Mouse (Mus musculus) limb, embryonic 11.5 days (tissue): ENCODE measurements around the gene Ccdc78. TPM values are rescaled to one million over a fixed set of nuclear protein-coding genes. Genes with fewer than 3 reads are reported as not detected.

Experiments
- ATAC-seq: fragments of 200-750 bp; cut with Nextera tagmentation; 2 replicates; pipeline ENCODE4 v1.8.0; 2017; ENCODE audit warnings: low read depth; ENCODE audit not compliant: insufficient number of reproducible peaks, low FRiP score, low TSS enrichment
- DNase-seq: peaks from one replicate; pipeline ENCODE4 v3.0.0-alpha.2; 2015; ENCODE audit warnings: low spot score
- H3K27ac ChIP-seq: fragments of 300-500 bp; sonication (generic); replicated peaks from 2 replicates; pipeline ENCODE4 v1.5.1; 2014; ENCODE audit warnings: low read depth, mild to moderate bottlenecking, low read length
- H3K27me3 ChIP-seq: fragments of 300-500 bp; sonication (generic); 2 replicates; pipeline ENCODE4 v1.6.1; 2014; ENCODE audit warnings: mild to moderate bottlenecking, low read length, mixed read lengths; ENCODE audit not compliant: control insufficient read depth, insufficient read depth
- H3K36me3 ChIP-seq: fragments of 300-500 bp; sonication (generic); 2 replicates; pipeline ENCODE4 v1.6.1; 2014; ENCODE audit warnings: mild to moderate bottlenecking, low read length, moderate library complexity, mixed read lengths; ENCODE audit not compliant: control insufficient read depth, insufficient read depth
- H3K4me1 ChIP-seq: fragments of 300-500 bp; sonication (generic); 2 replicates; pipeline ENCODE4 v1.6.1; 2014; ENCODE audit warnings: low read length, mixed read lengths; ENCODE audit not compliant: control insufficient read depth, insufficient read depth
- H3K4me2 ChIP-seq: fragments of 300-500 bp; sonication (generic); 2 replicates; pipeline ENCODE4 v1.6.1; 2014; ENCODE audit warnings: low read depth, mild to moderate bottlenecking, moderate library complexity; ENCODE audit not compliant: severe bottlenecking
- H3K4me3 ChIP-seq: fragments of 300-500 bp; sonication (generic); 2 replicates; pipeline ENCODE4 v1.5.1; 2014; ENCODE audit warnings: low read depth, low read length
- H3K9ac ChIP-seq: fragments of 300-500 bp; sonication (generic); 2 replicates; pipeline ENCODE4 v1.6.1; 2014; ENCODE audit warnings: mild to moderate bottlenecking, low read length
- H3K9me3 ChIP-seq: fragments of 300-500 bp; sonication (generic); 2 replicates; pipeline ENCODE4 v1.6.1; 2016; ENCODE audit warnings: low read length; ENCODE audit not compliant: control insufficient read depth
- WGBS: fragments of 180-500 bp; shearing (Covaris S2); extraction: QIAGEN DNeasy Blood & Tissue Kit; methylation state at CpG from one replicate; pipeline ENCODE4 v1.1.7; 2014; 5-methylcytosine and 5-hydroxymethylcytosine counted together
- polyA plus RNA-seq: library from polyadenylated mRNA; unstranded; fragments of >200 nt; fragmentation: Nextera tagmentation; extraction: Ambion mirVana; gene quantifications from 2 replicates; pipeline ENCODE4 v1.2.1, GENCODE M21; 2014

Gene Ccdc78
- polyA plus RNA-seq, 1 experiment from 2014 or later, result 0.11 TPM

GRCm38 (mm10) chr17:25825311-25825710, 38.9 kb downstream of the Ccdc78 start:
- WGBS, result 88% methylated on average over 6 of the region's 6 CpGs
- Histone ChIP-seq H3K4me3 (no peak overlapping the region), H3K9me3 (no peaks in the 10 kb centered on the region), H3K4me2 (no peak overlapping the region), H3K27me3 (peaks cover 5% of the 10 kb centered on the region), H3K36me3 (peaks cover 5% of the 10 kb centered on the region; the same call in 1 of the 2 replicates), H3K9ac (no peak overlapping the region), H3K27ac (no peak overlapping the region), H3K4me1 (peaks cover 23% of the 10 kb centered on the region)
- DNase-seq (no peak), ATAC-seq (no peak)

- no peak overlapping the region for H3K27ac ChIP-seq
- peaks cover 23% of the 10 kb centered on the region for H3K4me1 ChIP-seq
- ATAC-seq (no peak), DNase-seq (no peak)
- H3K4me3 ChIP-seq, result no peak overlapping the region
- H3K9me3 ChIP-seq, result no peaks in the 10 kb centered on the region
- H3K4me2 ChIP-seq, result no peak overlapping the region
- H3K36me3 ChIP-seq, result peaks cover 13% of the 10 kb centered on the region
- no peaks in the 10 kb centered on the region for H3K27me3 ChIP-seq
- 93% methylated on average over 27 of the region's 27 CpGs for WGBS
- no peak overlapping the region for H3K9ac ChIP-seq
Measured at GRCm38 (mm10) chr17:25825984-25826570, 39.7 kb downstream of the Ccdc78 start.

GRCm38 (mm10) chr17:25827011-25827410, 40.6 kb downstream of the Ccdc78 start:
- DNase-seq (no peak), ATAC-seq (no peak)
- H3K9ac ChIP-seq, result no peak overlapping the region
- no peak overlapping the region for H3K4me3 ChIP-seq
- no peaks in the 10 kb centered on the region for H3K9me3 ChIP-seq
- WGBS, result 92% methylated on average over 13 of the region's 13 CpGs
- H3K4me1 ChIP-seq, result peaks cover 32% of the 10 kb centered on the region
- no peak overlapping the region for H3K27ac ChIP-seq
- no peaks in the 10 kb centered on the region for H3K27me3 ChIP-seq
- peaks cover 17% of the 10 kb centered on the region for H3K36me3 ChIP-seq
- H3K4me2 ChIP-seq, result no peak overlapping the region

- Histone ChIP-seq H3K27ac (no peak overlapping the region), H3K27me3 (no peaks in the 10 kb centered on the region), H3K9me3 (no peaks in the 10 kb centered on the region), H3K9ac (no peak overlapping the region), H3K4me1 (peaks cover 34% of the 10 kb centered on the region), H3K4me2 (no peak overlapping the region), H3K36me3 (peaks cover 17% of the 10 kb centered on the region), H3K4me3 (peak overlapping the region; percentile 48; the same call in 1 of the 2 replicates)
- 93% methylated on average over 21 of the region's 22 CpGs for WGBS
- DNase-seq (no peak), ATAC-seq (no peak)
Measured at GRCm38 (mm10) chr17:25827546-25828222, 41.3 kb downstream of the Ccdc78 start.

GRCm38 (mm10) chr17:25828223-25828594, 41.8 kb downstream of the Ccdc78 start:
- Histone ChIP-seq H3K4me1 (peaks cover 34% of the 10 kb centered on the region), H3K4me2 (peak overlapping the region; percentile 85), H3K36me3 (peaks cover 17% of the 10 kb centered on the region), H3K27ac (0 out of 2 replicates have a peak overlapping the region, but pooled peaks have one; percentile 18), H3K9me3 (no peaks in the 10 kb centered on the region), H3K9ac (peak overlapping the region; percentile 71; the same call in 1 of the 2 replicates), H3K4me3 (peak overlapping the region; percentile 48), H3K27me3 (no peaks in the 10 kb centered on the region)
- 86% methylated on average over 8 of the region's 8 CpGs for WGBS
- no peak for DNase-seq
- ATAC-seq, result no peak

GRCm38 (mm10) chr17:25828712-25829557, 42.6 kb downstream of the Ccdc78 start, which contains the start of gene Jmjd8:
Jmjd8 (plus strand) TSS chr17:25828867.
- peaks cover 17% of the 10 kb centered on the region for H3K36me3 ChIP-seq

GRCm38 (mm10) chr17:25829558-25830017, 43.2 kb downstream of the Ccdc78 start:
- Histone ChIP-seq H3K4me3 (peak overlapping the region; percentile 48), H3K9ac (peak overlapping the region; percentile 71), H3K27me3 (no peaks in the 10 kb centered on the region), H3K9me3 (no peaks in the 10 kb centered on the region), H3K4me2 (peak overlapping the region; percentile 85), H3K27ac (peak overlapping the region; percentile 63), H3K4me1 (peaks cover 37% of the 10 kb centered on the region), H3K36me3 (peaks cover 17% of the 10 kb centered on the region)
- WGBS, result 50% methylated on average over 8 of the region's 8 CpGs
- no peak for ATAC-seq
- DNase-seq, result peak; percentile 42

More at GRCm38 (mm10) chr17:25828712-25829557, 42.6 kb downstream of the Ccdc78 start, which contains the start of gene Jmjd8:
- Histone ChIP-seq H3K9me3 (no peaks in the 10 kb centered on the region), H3K4me3 (peak within 1 kb of the TSS; percentile 48), H3K27me3 (no peaks in the 10 kb centered on the region), H3K4me2 (peak within 1 kb of the TSS; percentile 85), H3K4me1 (peaks cover 36% of the 10 kb centered on the region), H3K9ac (peak within 1 kb of the TSS; percentile 71), H3K27ac (peak within 1 kb of the TSS; percentile 63)
- ATAC-seq, result peak; percentile 27; the same call in 1 of the 2 replicates
- WGBS, result 1% methylated on average over 32 of the region's 32 CpGs
- DNase-seq, result peak; percentile 86

GRCm38 (mm10) chr17:25830200-25830753, 43.9 kb downstream of the Ccdc78 start:
- H3K9me3 ChIP-seq, result no peaks in the 10 kb centered on the region
- WGBS, result 89% methylated on average over 4 of the region's 4 CpGs
- H3K27me3 ChIP-seq, result no peaks in the 10 kb centered on the region
- peak overlapping the region; percentile 85 for H3K4me2 ChIP-seq
- H3K27ac ChIP-seq, result no peak overlapping the region
- DNase-seq (no peak), ATAC-seq (no peak)
- no peak overlapping the region for H3K9ac ChIP-seq
- H3K36me3 ChIP-seq, result peaks cover 21% of the 10 kb centered on the region
- H3K4me1 ChIP-seq, result peaks cover 34% of the 10 kb centered on the region
- H3K4me3 ChIP-seq, result peak overlapping the region; percentile 7; the same call in 1 of the 2 replicates
